Mouse (Mus musculus): Measurements from ENCODE around the gene Nploc4.

The Nploc4 gene

GRCm38 (mm10) chr11:120437152-120437856, at the start of gene Nploc4:
Gene Nploc4 (minus strand): TSS chr11:120437708.
- peak; percentile 85 for DNase-seq (ENCODE audit: inconsistent ontology term)

- no peak for DNase-seq (ENCODE audit: inconsistent ontology term)
These were observed 47.7 kb upstream of the Nploc4 start for GRCm38 (mm10) chr11:120485251-120485650.

GRCm38 (mm10) chr11:120484265-120484981, 46.9 kb upstream of the Nploc4 start, which contains the start of gene Mrpl12:
Gene Mrpl12 (plus strand): TSS chr11:120484613.
- peak; percentile 92 for DNase-seq (ENCODE audit: inconsistent ontology term)

GRCm38 (mm10) chr11:120483448-120483934, 46.0 kb upstream of the Nploc4 start:
- no peak for DNase-seq (ENCODE audit: inconsistent ontology term)

GRCm38 (mm10) chr11:120472052-120472451, 34.5 kb upstream of the Nploc4 start:
- no peak for DNase-seq (ENCODE audit: inconsistent ontology term)

GRCm38 (mm10) chr11:120467736-120468092, 30.2 kb upstream of the Nploc4 start:
- no peak for DNase-seq (ENCODE audit: inconsistent ontology term)

- DNase-seq (ENCODE audit: inconsistent ontology term) = peak; percentile 99
These were observed 29.7 kb upstream of the Nploc4 start, which contains the start of gene Arl16 for GRCm38 (mm10) chr11:120467051-120467735. Gene Arl16 (minus strand): TSS chr11:120467607.

GRCm38 (mm10) chr11:120465521-120465920, 28.0 kb upstream of the Nploc4 start:
- no peak for DNase-seq (ENCODE audit: inconsistent ontology term)

- no peak for DNase-seq (ENCODE audit: inconsistent ontology term)
These were observed 26.9 kb upstream of the Nploc4 start for GRCm38 (mm10) chr11:120464365-120464764.

GRCm38 (mm10) chr11:120463536-120463935, 26.0 kb upstream of the Nploc4 start:
- DNase-seq (ENCODE audit: inconsistent ontology term) = no peak

- no peak for DNase-seq (ENCODE audit: inconsistent ontology term)
These were observed 21.5 kb upstream of the Nploc4 start for GRCm38 (mm10) chr11:120458847-120459597.

- DNase-seq (ENCODE audit: inconsistent ontology term) = peak; percentile 77
These were observed 20.6 kb upstream of the Nploc4 start, which contains the start of the genes Oxld1 and Ccdc137 for GRCm38 (mm10) chr11:120457772-120458751. Gene Oxld1 (minus strand): TSS chr11:120458068. Gene Ccdc137 (plus strand): TSS chr11:120458115.

GRCm38 (mm10) chr11:120457370-120457769, 19.9 kb upstream of the Nploc4 start:
- DNase-seq (ENCODE audit: inconsistent ontology term) = no peak

GRCm38 (mm10) chr11:120455413-120455812, 17.9 kb upstream of the Nploc4 start:
- no peak for DNase-seq (ENCODE audit: inconsistent ontology term)

- DNase-seq (ENCODE audit: inconsistent ontology term) = no peak
These were observed 17.5 kb upstream of the Nploc4 start for GRCm38 (mm10) chr11:120454965-120455364.

GRCm38 (mm10) chr11:120453306-120453705, 15.8 kb upstream of the Nploc4 start, which contains the start of gene Pde6g:
Gene Pde6g (minus strand): TSS chr11:120453500.
- no peak for DNase-seq (ENCODE audit: inconsistent ontology term)

- no peak for DNase-seq (ENCODE audit: inconsistent ontology term)
These were observed 14.7 kb upstream of the Nploc4 start for GRCm38 (mm10) chr11:120452246-120452645.

- DNase-seq (ENCODE audit: inconsistent ontology term) = no peak
These were observed 9.7 kb upstream of the Nploc4 start for GRCm38 (mm10) chr11:120447179-120447578.

- DNase-seq (ENCODE audit: inconsistent ontology term) = no peak
These were observed 8.0 kb upstream of the Nploc4 start for GRCm38 (mm10) chr11:120445475-120445874.

GRCm38 (mm10) chr11:120444106-120444505, 6.6 kb upstream of the Nploc4 start:
- DNase-seq (ENCODE audit: inconsistent ontology term) = no peak

Data from Muller cell, postnatal 12 days (primary cell).